Mouse (Mus musculus): ENCODE results near the gene Itih3. TPM values are rescaled to one million over a fixed set of nuclear protein-coding genes. Genes with fewer than 3 reads are reported as not detected.

Gene Itih3
- polyA plus RNA-seq, 1 experiment from 2014 or later, result 5.0 TPM

- Histone ChIP-seq H3K27me3 (no peaks in the 10 kb centered on the region), H3K4me2 (no peak overlapping the region), H3K4me1 (no peaks in the 10 kb centered on the region), H3K9ac (no peak overlapping the region), H3K36me3 (no peaks in the 10 kb centered on the region), H3K27ac (no peak overlapping the region), H3K9me3 (replicated peaks) (no peaks in the 10 kb centered on the region), H3K4me3 (replicated peaks) (no peak overlapping the region)
- WGBS, result 87% methylated on average over 4 of the region's 4 CpGs
- ATAC-seq (replicated peaks; ENCODE audit: low FRiP score), result no peak
Measured at GRCm38 (mm10) chr14:30930386-30930785, 6.8 kb upstream of the Itih3 start.

- Histone ChIP-seq H3K27ac (no peak overlapping the region), H3K4me1 (0 out of 2 replicates have a peak, but pooled peaks cover 3% of the 10 kb centered on the region), H3K27me3 (no peaks in the 10 kb centered on the region; the same call in 1 of the 2 replicates), H3K4me2 (no peak overlapping the region), H3K4me3 (replicated peaks) (no peak overlapping the region), H3K36me3 (no peaks in the 10 kb centered on the region), H3K9ac (no peak overlapping the region), H3K9me3 (replicated peaks) (no peaks in the 10 kb centered on the region)
- no peak for ATAC-seq (replicated peaks; ENCODE audit: low FRiP score)
- WGBS, result 87% methylated on average over 3 of the region's 3 CpGs
Measured at GRCm38 (mm10) chr14:30925492-30925891, 1.9 kb upstream of the Itih3 start.

- H3K27me3 ChIP-seq, result no peaks in the 10 kb centered on the region; the same call in 1 of the 2 replicates
- 50% methylated on average over 8 of the region's 8 CpGs for WGBS
- no peak overlapping the region for H3K9ac ChIP-seq
- H3K4me2 ChIP-seq, result no peak overlapping the region
- H3K9me3 ChIP-seq (replicated peaks), result no peaks in the 10 kb centered on the region
- ATAC-seq (replicated peaks; ENCODE audit: low FRiP score), result no peak
- no peak overlapping the region for H3K27ac ChIP-seq
- no peak overlapping the region for H3K4me3 ChIP-seq (replicated peaks)
- H3K36me3 ChIP-seq, result no peaks in the 10 kb centered on the region
- 0 out of 2 replicates have a peak, but pooled peaks cover 3% of the 10 kb centered on the region for H3K4me1 ChIP-seq
Measured at GRCm38 (mm10) chr14:30922053-30922670, 1.4 kb downstream of the Itih3 start.

GRCm38 (mm10) chr14:30916516-30916915 is 7.0 kb downstream of the Itih3 start:
- no peaks in the 10 kb centered on the region for H3K36me3 ChIP-seq
- no peak overlapping the region for H3K27ac ChIP-seq
- H3K27me3 ChIP-seq, result no peaks in the 10 kb centered on the region; the same call in 1 of the 2 replicates
- no peak overlapping the region for H3K4me3 ChIP-seq (replicated peaks)
- no peaks in the 10 kb centered on the region for H3K4me1 ChIP-seq
- no peaks in the 10 kb centered on the region for H3K9me3 ChIP-seq (replicated peaks)
- ATAC-seq (replicated peaks; ENCODE audit: low FRiP score), result no peak
- H3K4me2 ChIP-seq, result no peak overlapping the region
- no peak overlapping the region for H3K9ac ChIP-seq
- 84% methylated on average over 1 of the region's 1 CpGs for WGBS

GRCm38 (mm10) chr14:30913404-30913803 is 10.2 kb downstream of the Itih3 start:
- H3K27me3 ChIP-seq, result no peaks in the 10 kb centered on the region
- H3K4me1 ChIP-seq, result no peaks in the 10 kb centered on the region
- H3K9me3 ChIP-seq (replicated peaks), result no peaks in the 10 kb centered on the region
- 77% methylated on average over 5 of the region's 5 CpGs for WGBS
- H3K4me2 ChIP-seq, result no peak overlapping the region
- no peaks in the 10 kb centered on the region for H3K36me3 ChIP-seq
- no peak overlapping the region for H3K9ac ChIP-seq
- H3K27ac ChIP-seq, result no peak overlapping the region
- H3K4me3 ChIP-seq (replicated peaks), result no peak overlapping the region
- no peak for ATAC-seq (replicated peaks; ENCODE audit: low FRiP score)

- no peaks in the 10 kb centered on the region for H3K27me3 ChIP-seq
- H3K4me2 ChIP-seq, result no peak overlapping the region
- no peaks in the 10 kb centered on the region for H3K9me3 ChIP-seq (replicated peaks)
- no peak overlapping the region for H3K9ac ChIP-seq
- 74% methylated on average over 8 of the region's 8 CpGs for WGBS
- no peak overlapping the region for H3K4me3 ChIP-seq (replicated peaks)
- no peak overlapping the region for H3K27ac ChIP-seq
- no peaks in the 10 kb centered on the region for H3K36me3 ChIP-seq
- no peak for ATAC-seq (replicated peaks; ENCODE audit: low FRiP score)
- H3K4me1 ChIP-seq, result no peaks in the 10 kb centered on the region
Measured at GRCm38 (mm10) chr14:30912641-30913040, 10.9 kb downstream of the Itih3 start.

- H3K27me3 ChIP-seq, result no peaks in the 10 kb centered on the region
- H3K9ac ChIP-seq, result no peak overlapping the region
- no peaks in the 10 kb centered on the region for H3K36me3 ChIP-seq
- no peak overlapping the region for H3K4me2 ChIP-seq
- ATAC-seq (replicated peaks; ENCODE audit: low FRiP score), result no peak
- no peaks in the 10 kb centered on the region for H3K9me3 ChIP-seq (replicated peaks)
- no peaks in the 10 kb centered on the region for H3K4me1 ChIP-seq
- 91% methylated on average over 8 of the region's 8 CpGs for WGBS
- H3K27ac ChIP-seq, result no peak overlapping the region
- H3K4me3 ChIP-seq (replicated peaks), result no peak overlapping the region
Measured at GRCm38 (mm10) chr14:30911141-30911540, 12.4 kb downstream of the Itih3 start.

GRCm38 (mm10) chr14:30907814-30908265 is 15.7 kb downstream of the Itih3 start:
- 68% methylated on average over 3 of the region's 3 CpGs for WGBS
- Histone ChIP-seq H3K36me3 (no peaks in the 10 kb centered on the region), H3K9ac (no peak overlapping the region), H3K9me3 (replicated peaks) (no peaks in the 10 kb centered on the region), H3K4me1 (no peaks in the 10 kb centered on the region), H3K27me3 (no peaks in the 10 kb centered on the region), H3K4me3 (replicated peaks) (no peak overlapping the region), H3K4me2 (no peak overlapping the region), H3K27ac (no peak overlapping the region)
- no peak for ATAC-seq (replicated peaks; ENCODE audit: low FRiP score)

- H3K9ac ChIP-seq, result no peak overlapping the region
- WGBS, result 84% methylated on average over 6 of the region's 6 CpGs
- H3K27me3 ChIP-seq, result no peaks in the 10 kb centered on the region
- H3K9me3 ChIP-seq (replicated peaks), result no peaks in the 10 kb centered on the region
- no peaks in the 10 kb centered on the region for H3K4me1 ChIP-seq
- no peak overlapping the region for H3K4me2 ChIP-seq
- no peak overlapping the region for H3K4me3 ChIP-seq (replicated peaks)
- no peak for ATAC-seq (replicated peaks; ENCODE audit: low FRiP score)
- no peaks in the 10 kb centered on the region for H3K36me3 ChIP-seq
- no peak overlapping the region for H3K27ac ChIP-seq
Measured at GRCm38 (mm10) chr14:30906001-30906400, 17.6 kb downstream of the Itih3 start.

GRCm38 (mm10) chr14:30904307-30904706 is 19.3 kb downstream of the Itih3 start:
- Histone ChIP-seq H3K4me2 (no peak overlapping the region), H3K36me3 (no peaks in the 10 kb centered on the region), H3K4me3 (replicated peaks) (no peak overlapping the region), H3K9me3 (replicated peaks) (no peaks in the 10 kb centered on the region), H3K4me1 (no peaks in the 10 kb centered on the region), H3K27me3 (no peaks in the 10 kb centered on the region), H3K9ac (no peak overlapping the region), H3K27ac (no peak overlapping the region)
- ATAC-seq (replicated peaks; ENCODE audit: low FRiP score), result no peak
- 83% methylated on average over 8 of the region's 8 CpGs for WGBS

- no peaks in the 10 kb centered on the region for H3K36me3 ChIP-seq
- H3K9me3 ChIP-seq (replicated peaks), result no peaks in the 10 kb centered on the region
- no peak overlapping the region for H3K4me3 ChIP-seq (replicated peaks)
- no peaks in the 10 kb centered on the region for H3K27me3 ChIP-seq
- no peak for ATAC-seq (replicated peaks; ENCODE audit: low FRiP score)
- WGBS, result 58% methylated on average over 3 of the region's 3 CpGs
- no peak overlapping the region for H3K9ac ChIP-seq
- no peak overlapping the region for H3K4me2 ChIP-seq
- H3K27ac ChIP-seq, result no peak overlapping the region
- H3K4me1 ChIP-seq, result no peaks in the 10 kb centered on the region
Measured at GRCm38 (mm10) chr14:30903036-30903435, 20.5 kb downstream of the Itih3 start.

GRCm38 (mm10) chr14:30902628-30903027 is 20.9 kb downstream of the Itih3 start:
- no peak overlapping the region for H3K27ac ChIP-seq
- WGBS, result 92% methylated on average over 5 of the region's 5 CpGs
- H3K4me1 ChIP-seq, result no peaks in the 10 kb centered on the region

GRCm38 (mm10) chr14:30899972-30900371 is 23.6 kb downstream of the Itih3 start:
- no peak overlapping the region for H3K4me3 ChIP-seq (replicated peaks)
- no peak for ATAC-seq (replicated peaks; ENCODE audit: low FRiP score)
- H3K4me2 ChIP-seq, result no peak overlapping the region
- H3K9me3 ChIP-seq (replicated peaks), result no peaks in the 10 kb centered on the region
- H3K9ac ChIP-seq, result no peak overlapping the region
- 74% methylated on average over 3 of the region's 3 CpGs for WGBS
- no peaks in the 10 kb centered on the region for H3K36me3 ChIP-seq
- no peaks in the 10 kb centered on the region for H3K27me3 ChIP-seq
- no peak overlapping the region for H3K27ac ChIP-seq
- no peaks in the 10 kb centered on the region for H3K4me1 ChIP-seq

More at GRCm38 (mm10) chr14:30902628-30903027, 20.9 kb downstream of the Itih3 start:
- no peak for ATAC-seq (replicated peaks; ENCODE audit: low FRiP score)
- no peak overlapping the region for H3K4me3 ChIP-seq (replicated peaks)
- H3K36me3 ChIP-seq, result no peaks in the 10 kb centered on the region
- no peaks in the 10 kb centered on the region for H3K9me3 ChIP-seq (replicated peaks)
- H3K4me2 ChIP-seq, result no peak overlapping the region
- no peak overlapping the region for H3K9ac ChIP-seq
- no peaks in the 10 kb centered on the region for H3K27me3 ChIP-seq
